Mouse (Mus musculus) kidney, adult 18-20 months (tissue): Measurements from ENCODE around the gene Serpinh1.
"Not testable (repeated sequence)": the region's sequence is repeated elsewhere in the genome, so short reads cannot be mapped to it uniquely, and the experiment has no call there.

ENCODE experiments used
- DNase-seq: peaks from one replicate; pipeline ENCODE4 v3.0.0; 2021

Gene Serpinh1

DNA sequence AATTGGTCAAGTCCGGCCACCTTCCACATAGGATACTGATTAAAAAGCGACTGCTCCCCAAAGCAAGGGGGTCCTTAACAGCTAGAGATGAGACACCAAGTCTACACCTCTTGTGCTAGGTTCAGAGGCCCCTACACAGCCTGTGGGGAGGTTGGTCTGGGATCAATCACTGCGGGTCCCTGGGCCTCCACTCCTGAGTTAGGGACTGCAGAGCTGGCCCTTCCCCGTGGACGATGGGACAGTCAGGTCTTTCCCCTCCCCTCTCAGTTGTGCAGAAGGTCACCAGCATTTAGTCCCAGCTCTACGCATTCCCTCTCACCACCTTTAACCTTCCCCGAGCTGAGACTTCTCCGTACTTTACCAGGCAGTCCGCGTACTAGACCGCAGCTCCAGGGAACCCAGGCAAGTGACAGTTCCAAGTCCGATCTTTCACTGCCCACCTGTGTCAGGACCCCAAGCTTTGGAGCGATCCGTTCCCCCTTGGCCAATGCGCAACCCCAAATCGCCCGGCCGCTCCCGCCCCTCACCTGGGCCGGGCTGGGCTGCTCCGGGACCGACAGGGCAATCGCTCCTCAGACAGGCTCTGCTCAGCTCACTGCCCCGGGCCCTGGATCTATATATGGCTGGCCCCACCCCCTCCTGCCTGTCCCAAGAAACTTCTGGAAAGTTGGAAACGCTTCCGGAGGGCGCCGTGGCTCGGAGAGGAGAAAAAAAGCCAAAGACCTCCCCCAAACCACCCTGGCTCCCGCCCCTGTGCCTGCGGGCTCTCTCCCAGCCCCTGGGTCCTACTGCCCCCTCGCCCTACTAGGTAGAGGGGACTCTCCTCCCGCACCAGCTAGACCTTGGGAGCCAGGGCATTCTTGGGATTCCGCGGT, at the start of gene Serpinh1:
Serpinh1 (minus strand) TSS at position 714 of the 875 bp plus-strand sequence.
- DNase-seq, result peak; percentile 91

DNA sequence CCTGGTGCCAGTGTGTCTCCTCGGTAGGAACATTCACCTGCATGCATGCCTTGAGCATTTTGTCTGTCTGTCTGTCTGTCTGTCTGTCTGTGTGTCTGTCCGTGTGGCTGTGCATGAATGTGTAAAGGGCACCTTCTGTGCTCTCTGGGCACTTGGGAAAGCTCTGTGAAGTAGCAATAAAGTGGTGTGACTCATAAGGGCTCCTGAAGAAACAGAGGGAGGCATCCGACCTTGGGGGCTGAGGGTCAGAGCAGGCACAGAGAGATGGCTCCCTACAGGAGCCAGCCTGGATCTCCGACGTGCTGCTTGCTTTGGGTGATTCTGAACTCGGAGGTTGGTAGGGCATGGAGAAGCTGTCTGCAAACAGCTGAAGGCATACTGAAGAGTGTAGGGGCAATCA, 49.4 kb upstream of the Serpinh1 start:
- DNase-seq, result no peak

DNA sequence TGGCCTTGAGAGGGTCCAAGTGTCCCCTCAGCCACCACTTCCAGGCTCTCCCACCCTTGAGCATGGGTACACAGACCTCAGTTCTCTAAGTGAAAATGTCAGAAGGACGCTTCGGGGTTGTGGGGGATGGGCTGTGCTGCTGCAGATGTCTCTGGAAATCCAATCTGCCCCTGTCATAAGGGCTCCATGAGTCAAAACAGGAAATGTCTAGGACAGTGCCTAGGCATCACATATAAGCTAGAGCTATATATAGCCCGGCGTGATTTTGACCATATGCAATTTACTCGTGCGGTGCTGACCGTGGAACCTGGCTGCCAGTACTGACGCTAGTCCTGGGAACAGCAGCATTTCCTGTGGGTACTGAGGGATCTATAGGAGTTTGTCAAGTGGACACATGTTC, 48.3 kb upstream of the Serpinh1 start:
- no peak for DNase-seq

DNA sequence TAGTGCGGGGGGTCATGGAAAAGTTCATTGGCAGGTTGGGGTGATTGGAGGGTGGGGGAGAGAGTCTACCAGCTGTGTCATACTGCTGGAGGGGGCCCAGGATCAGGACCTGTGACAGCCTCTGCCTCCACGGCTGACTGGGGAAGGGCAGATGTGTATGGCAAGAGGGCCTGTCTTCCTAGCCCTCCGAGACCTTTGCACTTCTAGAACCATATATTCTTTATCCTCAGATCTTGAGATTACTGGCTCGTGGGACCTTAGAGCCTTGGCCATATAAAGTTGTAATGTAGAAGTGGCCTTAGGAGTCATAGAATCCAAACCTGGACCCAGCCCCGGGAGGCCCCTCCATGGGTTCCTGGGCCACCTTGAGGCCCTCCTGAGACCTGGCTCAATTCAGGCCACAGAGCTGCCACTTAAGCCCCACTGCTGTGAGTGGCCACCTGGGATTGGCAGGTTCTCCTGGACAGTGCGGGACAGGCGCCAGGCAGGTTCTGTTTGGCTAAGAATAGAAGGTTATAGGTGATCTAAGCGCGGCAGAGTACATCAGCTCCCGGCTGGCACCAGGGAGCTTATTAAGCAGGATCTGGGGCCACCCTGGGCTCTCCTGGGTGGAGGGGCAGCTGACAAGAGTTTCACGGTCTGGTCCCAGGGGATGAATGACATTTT, 44.1 kb upstream of the Serpinh1 start:
- DNase-seq, result peak; percentile 30

DNA sequence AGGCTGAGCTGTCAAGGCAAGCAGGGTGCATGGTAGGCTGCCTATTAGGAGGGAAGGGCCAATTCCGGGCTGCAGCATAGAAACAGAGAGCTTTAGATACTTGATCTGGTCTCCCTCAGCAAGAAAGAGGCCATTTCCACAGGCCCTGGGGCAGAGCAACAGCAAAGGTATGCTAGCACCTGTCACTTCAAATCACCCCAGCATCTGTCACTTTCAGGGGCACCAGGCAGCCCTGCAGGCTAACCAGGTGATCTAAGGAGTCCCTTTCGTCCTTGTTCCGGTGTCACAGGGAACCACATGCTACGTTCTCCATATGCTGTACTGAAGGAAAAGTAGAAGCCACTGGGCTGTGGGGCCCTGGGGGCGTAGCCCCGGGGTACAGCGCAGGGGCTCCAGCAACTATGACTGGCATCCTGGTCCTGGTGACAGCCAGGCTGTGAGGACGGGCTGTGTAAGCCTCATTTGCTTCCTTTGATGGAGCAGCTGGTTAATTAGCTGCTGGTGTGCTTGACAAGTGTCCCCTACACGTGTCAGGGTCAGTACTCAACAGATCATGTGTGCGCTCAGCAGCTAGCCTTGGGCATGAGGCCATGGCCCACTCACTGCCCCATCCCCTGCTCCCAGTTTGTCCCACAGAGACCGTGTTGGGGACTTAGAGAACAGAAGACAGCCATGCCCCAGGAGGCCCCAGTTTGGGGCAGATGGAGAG, 43.0 kb upstream of the Serpinh1 start:
- DNase-seq, result no peak

DNA sequence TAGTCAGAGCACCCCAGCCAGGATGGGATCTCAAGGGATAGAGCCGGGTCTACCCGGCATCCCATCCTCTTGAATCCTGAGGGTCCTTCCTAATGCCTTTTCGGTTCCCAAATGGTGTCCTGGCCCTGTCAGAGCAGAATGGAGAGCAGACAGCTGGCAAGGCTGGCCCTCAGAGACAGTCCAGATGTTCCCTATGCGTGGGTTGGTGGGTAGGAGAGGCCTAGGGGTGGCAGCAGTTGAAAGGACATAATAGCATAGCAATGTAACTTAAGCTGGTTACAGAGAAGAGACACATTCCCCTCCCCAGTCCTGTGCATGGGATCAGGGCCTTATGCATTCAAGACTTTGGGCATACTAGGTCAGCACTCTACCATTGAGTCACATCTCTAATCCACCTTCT, 42.3 kb upstream of the Serpinh1 start:
- no peak for DNase-seq

DNA sequence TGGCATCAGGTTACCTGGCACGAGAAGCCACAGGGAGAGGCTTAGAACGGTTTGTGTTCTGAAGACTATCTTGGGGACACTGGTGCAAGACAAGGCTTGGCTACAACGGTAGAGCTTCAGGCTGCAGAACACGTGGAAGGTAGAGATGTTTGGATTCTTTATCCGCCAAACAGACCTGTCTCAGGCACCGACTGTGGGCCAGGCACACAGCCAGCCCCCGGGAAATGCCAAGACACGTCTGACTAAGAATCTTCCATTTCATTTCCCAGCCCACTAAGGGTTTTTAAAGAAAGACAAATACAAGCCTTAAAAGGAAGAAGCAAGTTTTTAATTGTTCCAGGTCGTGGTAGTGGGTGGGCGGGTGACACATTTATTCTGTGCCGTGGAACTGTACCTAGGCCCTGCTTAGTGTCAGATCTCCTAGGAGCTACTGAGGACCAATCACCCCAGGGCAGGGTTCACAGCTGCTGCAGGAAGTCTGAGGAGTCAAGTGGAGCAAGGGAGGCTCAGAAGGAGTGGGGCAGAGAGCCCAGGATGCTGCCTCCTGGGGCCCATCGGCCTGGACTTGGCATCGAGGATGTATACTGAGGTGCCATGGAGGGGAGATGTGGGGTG, 40.8 kb upstream of the Serpinh1 start:
- DNase-seq, result peak; percentile 5

DNA sequence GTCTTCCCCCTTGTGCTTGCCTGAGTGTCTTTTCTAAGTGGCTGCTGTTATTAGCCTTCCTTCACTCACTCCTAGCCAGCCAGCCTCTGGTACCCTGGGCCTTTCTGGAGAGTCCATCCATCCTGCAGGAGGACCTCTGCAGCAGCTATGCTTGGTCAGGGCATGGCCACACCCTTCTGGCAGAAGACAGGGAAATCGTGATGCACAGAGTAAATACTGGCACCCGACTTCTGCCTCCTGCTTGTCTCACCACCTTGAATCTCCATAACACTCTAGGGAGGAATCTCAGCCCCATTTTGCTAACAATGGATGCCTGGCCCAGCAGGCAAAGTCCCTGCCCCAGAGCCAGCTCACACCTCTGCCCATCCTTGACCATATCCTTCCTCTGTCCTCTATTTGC, 39.7 kb upstream of the Serpinh1 start:
- DNase-seq, result no peak

DNA sequence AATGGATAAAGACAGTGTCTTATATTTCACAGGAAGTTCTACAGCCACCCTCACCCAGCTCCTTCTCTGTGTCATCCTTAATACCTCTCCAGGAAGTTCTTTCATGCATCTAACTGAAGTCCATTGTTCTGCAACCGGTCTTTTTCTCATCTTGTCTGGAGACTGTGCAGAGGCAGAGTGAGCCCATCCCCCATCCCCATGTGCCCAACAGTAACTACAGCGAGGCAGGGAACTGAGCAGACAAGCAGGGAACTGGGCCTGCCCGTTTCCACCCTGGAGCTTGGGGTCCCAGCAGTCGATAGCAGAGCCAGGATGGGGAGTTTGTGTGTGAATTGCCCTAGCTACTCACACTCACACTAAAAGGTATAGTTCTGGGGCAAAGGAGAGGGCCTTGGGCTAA, 37.5 kb upstream of the Serpinh1 start:
- DNase-seq, result no peak

DNA sequence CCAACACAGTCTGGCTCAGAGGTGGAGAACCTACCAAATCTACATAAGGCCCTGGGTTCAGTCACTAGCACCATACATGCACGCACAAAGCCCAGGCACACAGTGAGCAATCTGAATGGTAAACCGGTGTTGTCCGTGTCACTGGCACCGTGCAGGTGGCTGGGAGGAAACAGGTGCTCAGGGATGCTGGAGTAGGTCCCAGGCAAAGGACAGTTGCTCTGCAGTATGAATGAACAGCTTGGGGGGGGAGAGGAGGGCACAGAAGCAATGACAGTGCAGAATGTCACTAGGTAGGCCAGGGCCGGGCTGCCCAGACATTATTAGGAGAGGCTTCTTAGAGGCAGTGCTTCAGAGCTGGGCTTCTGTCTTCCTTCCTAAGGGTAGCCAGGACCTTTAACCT, 34.3 kb upstream of the Serpinh1 start:
- DNase-seq, result no peak

DNA sequence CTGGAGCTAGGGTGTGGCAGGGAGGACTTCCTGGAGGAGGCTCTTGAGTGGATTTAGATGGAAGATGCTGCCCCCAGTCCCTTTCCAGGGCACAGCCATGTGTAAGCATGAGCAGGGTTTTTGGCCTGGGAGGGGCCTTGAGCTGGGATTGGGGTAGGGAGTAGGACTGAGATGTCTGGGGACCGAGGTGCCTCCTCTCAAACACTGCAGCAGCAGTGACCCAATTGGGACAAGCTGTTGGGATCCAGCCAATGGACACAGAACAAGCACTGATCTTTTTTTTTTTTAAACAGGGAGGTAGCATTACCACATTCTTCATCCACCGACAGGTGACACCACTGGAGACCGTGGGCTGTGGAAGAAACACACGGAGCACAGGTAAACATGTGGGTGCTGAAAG, 33.8 kb upstream of the Serpinh1 start:
- DNase-seq, result no peak

DNA sequence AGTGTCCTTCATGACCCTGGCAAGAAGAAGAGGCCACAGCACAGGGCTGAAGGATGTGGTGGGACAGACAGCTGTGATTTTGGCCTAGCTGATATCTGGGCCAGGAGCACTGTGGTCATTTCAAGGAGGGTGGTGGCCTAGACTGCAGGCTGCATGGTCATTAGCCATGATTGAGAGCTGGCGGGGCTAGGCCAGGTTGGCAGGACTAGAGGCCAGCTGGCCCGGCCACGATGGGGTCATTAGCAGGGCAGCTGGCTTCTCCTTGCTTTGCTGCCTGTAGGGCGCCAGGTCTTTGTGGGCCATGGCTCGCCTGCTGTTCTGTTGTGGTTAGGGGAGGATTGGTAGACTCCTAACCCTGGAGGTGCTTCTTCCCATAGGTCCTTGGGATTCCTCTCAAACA, 33.0 kb upstream of the Serpinh1 start:
- DNase-seq, result no peak

DNA sequence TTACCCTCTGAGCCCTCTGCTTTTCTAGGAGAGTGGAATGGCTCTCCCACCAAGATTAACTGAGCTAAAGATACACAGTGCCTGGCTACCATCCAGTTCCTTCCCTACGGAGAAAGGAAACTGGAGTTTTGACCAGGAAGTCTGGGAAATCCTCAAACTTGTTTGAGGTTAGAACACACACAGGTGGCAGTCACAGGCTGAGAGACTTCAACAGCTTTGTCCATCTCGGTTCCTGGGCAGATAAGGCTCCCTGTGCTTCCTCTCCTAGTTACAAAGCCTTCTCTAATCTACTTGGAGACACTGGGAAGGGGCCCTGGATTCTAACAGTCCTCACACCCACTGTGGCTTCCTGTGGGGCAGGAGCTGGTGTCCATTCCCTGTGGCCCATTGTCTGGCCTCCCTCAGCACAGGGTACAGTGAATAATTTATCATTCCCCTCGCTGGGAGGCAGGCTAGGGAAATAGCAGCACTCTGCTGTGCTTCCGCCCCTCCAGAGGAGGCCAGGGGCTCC, 31.1 kb upstream of the Serpinh1 start:
- peak; percentile 34 for DNase-seq

DNA sequence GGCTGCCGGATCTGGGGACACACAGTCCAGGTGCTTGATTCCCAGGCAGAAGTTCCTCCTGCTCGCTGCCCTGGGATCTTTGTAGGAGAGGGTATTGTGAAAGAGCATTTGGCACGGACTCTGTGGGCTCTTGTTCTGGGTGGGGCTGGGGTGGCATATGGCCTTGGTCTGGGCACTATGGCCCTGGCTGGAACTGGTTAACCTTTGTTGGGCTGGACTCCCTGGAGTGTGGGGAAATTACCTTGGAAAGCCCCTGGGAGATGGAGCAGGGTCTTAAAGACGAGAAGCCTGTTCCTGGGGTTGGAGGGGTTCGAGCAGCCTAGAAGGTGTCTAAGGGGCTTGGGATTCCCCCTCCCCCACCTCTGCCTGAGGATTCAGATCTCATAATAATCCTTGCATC, 30.2 kb upstream of the Serpinh1 start:
- DNase-seq, result no peak

DNA sequence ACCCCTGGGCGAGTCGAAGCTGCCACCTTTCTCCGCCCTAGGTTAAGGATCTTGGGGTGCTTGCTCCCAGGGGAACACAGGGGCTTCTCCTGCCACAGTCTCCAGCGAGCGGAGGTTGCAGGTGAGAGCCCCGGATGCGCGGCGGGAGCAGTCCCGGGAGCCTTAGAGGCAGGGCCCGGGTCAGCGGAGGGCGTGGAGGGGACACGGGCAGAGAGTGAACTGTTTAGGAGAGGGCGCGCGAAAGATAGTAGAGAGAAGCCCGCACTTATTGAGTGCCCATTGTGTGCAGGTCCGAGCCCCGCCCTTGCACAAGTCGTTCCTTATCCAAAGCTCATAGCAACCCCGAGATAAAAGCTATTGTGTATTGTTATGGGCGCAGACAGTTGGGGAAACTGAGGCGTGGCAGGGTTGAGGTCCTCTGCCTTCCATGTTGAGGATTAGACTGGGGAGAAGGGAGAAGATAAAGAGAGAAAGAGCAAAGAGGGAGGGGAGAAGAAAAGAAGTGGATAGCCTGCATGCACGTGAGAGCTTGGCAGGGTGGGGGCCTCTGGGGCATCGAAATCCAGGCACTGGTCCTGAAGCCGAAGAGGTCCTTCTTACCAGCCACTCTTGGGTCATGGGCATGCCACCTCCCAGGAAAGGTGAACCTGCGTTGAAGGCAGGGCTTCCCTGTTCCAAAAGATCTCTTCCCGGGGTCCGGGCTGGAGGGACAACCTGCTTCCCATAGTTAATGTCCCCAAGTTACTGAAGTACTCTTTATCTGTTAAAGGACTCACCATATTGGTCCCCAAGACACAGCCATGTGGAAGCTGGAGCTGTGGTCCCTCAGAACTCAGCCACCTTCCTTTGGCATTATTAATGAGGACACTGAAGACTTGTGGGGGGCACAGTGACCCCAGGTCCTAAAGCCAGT, 29.3 kb upstream of the Serpinh1 start:
- DNase-seq, result no peak

DNA sequence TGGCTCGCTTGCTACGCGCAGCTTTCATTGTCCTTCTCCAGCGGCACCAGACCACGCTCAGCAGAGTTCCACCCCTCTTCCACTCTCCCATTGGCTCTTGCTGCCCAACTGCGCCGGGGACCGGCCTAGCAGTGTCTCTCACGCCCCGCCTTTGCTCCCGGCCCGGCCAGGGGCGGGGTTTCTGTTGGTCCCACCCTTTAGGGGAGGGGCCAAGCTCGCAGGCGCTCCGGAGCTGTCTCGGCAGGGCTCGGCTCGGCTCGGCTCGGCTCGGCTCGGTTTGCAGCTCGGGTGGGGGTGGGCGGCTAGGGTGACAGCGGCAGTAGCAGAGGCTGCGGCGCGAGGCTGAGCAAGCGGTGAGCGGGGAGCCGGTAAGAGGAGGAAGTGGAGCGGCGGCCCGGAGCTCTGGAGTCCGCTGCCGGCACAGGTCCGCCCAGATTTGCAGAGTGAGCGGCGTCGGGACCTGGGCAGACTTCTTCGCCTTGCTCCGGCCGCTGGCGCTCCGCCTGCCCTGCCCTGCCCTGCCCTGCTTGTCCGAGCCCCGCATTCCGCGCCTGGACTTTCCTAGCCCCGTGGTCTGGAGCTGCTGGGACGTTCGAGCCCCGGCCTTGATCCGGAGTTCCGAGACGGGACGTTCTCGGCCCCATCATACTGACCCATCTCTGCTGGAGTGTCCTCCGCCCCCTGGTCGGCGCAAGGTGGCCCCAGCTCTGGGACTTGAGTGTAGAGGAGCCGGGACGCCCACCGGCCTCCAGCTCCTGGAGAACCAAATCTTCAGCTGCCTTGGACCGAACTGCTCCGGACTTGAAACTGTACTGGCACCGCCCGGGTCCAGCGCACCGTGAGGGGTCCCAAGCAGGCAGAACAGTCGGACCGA, 28.4 kb upstream of the Serpinh1 start, which contains the start of gene Gdpd5:
Gdpd5 (plus strand) TSS at position 201 of the 874 bp plus-strand sequence.
- peak; percentile 100 for DNase-seq

DNA sequence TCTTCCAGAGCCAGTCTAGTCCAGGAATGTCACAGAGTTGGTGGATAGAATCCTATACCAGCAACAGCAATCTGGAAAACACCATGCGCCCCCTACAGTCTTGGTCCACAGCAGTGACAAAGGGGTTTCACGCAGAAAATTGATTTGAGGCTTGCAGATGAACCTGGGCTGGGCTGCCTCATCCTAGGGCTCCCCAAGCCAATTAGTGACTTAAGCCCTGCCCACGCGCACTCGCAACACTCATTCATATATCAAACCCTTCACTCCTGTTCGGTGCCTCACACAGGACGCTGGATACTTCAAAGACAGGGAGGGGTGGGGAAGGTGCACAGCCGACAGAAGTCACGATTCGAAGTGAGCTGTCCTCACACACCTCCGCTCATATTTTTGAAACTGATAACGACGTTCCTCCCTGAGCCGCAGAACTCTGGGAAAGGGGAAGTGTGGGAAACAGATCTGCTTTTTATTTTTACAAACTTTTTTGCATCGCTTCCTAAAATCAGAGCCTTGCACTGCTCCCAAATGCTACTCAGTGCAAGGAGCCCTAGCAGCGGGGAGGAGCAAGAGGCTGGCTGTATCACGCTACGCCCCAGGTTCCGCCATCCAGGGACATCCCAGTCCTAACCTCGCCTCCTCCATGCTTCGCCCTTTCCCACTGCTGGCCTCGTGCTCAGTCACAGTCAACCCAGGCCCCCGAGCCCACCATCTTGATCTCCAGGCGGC, 27.6 kb upstream of the Serpinh1 start:
- DNase-seq, result no peak

DNA sequence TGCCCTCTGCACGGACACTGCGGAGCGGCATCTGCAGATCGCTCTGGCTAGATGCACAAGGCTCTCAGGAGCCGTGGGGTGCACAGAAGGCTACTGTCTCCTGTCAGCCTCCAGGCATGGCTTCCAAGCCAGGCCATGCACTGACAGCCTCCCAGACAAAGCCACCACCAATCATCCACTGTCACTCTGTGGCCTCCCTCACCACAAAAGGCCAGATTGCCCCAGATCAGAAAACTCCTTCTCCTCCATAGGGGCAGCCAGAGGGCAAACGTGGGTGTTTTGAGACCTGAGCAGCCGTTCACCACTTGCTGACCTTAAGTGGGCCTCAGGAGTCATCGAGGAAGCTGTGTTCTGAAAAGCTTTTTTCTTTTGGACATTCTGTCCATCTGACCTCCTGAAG, 25.8 kb upstream of the Serpinh1 start:
- DNase-seq, result no peak

DNA sequence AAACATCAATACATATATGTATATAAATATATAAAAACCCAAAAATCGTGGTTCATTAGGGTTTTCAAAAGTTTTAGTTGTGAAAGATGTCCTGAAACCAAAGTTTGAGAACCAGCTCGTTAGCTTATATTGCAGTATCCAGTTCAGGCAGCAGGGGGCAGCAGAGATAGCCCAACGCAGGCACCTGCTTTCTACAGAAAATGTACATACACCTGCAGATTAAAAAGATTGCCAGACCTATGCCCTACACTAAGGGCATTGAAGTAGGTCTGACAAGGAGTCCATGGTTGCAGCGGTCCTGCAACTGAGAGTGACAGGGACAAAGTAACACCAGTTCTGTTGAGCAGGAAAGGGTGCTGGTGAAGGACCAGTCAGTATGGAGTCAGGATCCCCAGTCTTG, 22.4 kb upstream of the Serpinh1 start:
- peak; percentile 86 for DNase-seq

DNA sequence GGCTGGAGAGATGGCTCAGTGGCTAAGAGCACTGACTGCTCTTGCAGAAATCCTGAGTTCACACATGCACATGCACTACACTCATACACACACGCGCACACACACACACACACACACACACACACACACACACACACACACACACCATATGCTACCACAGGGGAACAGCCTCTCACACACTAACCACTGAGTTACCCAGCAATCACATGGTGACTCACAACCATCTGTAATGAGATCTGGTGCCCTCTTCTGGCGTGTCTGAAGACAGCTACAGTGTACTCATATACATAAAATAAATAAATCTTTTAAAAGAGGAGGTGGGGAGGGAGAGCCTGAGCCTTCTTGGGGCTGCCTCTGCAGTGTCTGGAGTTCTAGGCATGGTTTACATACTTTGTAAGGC, 21.3 kb upstream of the Serpinh1 start:
- not testable (repeated sequence) for DNase-seq
